Mouse (Mus musculus) spleen, adult 2 months (tissue): ENCODE measurements around the gene Ephb1.

Experiments
- CTCF ChIP-seq: fragments of 200-500 bp; IDR thresholded peaks from 2 replicates; pipeline ENCODE4 v1.5.1; 2011; ENCODE audit warnings: mild to moderate bottlenecking, inconsistent platforms; ENCODE audit not compliant: insufficient read depth, insufficient read length, insufficient replicate concordance; ENCODE audit errors: extremely low read depth
- POLR2A ChIP-seq: fragments of 200-500 bp; IDR thresholded peaks from 2 replicates; pipeline ENCODE4 v1.6.1; 2011; ENCODE audit warnings: low read depth, low read length, inconsistent platforms

DNA sequence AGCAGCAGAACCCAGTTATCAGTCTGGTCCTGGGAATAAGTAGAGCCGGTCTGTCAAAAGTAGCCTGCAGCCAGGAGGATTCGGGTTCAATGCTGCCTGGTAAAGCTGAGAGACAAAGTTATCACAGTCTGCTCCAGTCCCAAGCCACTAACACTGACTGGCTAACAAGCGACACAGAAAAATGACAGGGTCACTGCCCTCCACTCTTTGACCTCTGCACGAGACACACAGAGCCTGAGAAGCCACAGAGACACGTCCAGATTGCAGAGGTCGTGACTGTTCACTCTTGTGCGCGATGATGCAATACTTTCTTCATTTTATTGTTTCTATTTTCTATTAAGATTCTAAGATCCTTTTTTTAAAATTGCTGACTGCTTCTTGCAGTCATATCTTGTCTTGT lies 33.8 kb upstream of the Ephb1 start:
- TF ChIP-seq CTCF (no peak), POLR2A (no peak)
